Mouse (Mus musculus) intestine, postnatal 0 days (tissue): Measurements from ENCODE around the gene Ppm1l. TPM values are rescaled to one million over a fixed set of nuclear protein-coding genes. Genes with fewer than 3 reads are reported as not detected.

Experiments used
- ATAC-seq: fragments of 200-750 bp; cut with Nextera tagmentation; 2 replicates; pipeline ENCODE4 v1.8.0; 2017; ENCODE audit warnings: mild to moderate bottlenecking, moderate TSS enrichment, moderate library complexity
- H3K27ac ChIP-seq: fragments of 300-500 bp; sonication (generic); 2 replicates; pipeline ENCODE4 v1.5.1; 2014; ENCODE audit warnings: mild to moderate bottlenecking, low read depth, low read length, moderate library complexity
- H3K27me3 ChIP-seq: fragments of 300-500 bp; sonication (generic); replicated peaks from 2 replicates; pipeline ENCODE4 v1.6.1; 2014; ENCODE audit warnings: low read length, mixed read lengths; ENCODE audit not compliant: control insufficient read depth, insufficient read depth
- H3K36me3 ChIP-seq: fragments of 300-500 bp; sonication (generic); 2 replicates; pipeline ENCODE4 v1.6.1; 2014; ENCODE audit warnings: mild to moderate bottlenecking, moderate library complexity; ENCODE audit not compliant: control insufficient read depth, insufficient read depth
- H3K4me1 ChIP-seq: fragments of 300-500 bp; sonication (generic); replicated peaks from 2 replicates; pipeline ENCODE4 v1.6.1; 2014; ENCODE audit warnings: antibody characterized with exemption, low read length, mixed read lengths; ENCODE audit not compliant: control insufficient read depth, insufficient read depth
- H3K4me2 ChIP-seq: fragments of 300-500 bp; sonication (generic); replicated peaks from 2 replicates; pipeline ENCODE4 v1.6.1; 2014; ENCODE audit warnings: low read depth, mild to moderate bottlenecking, moderate library complexity
- H3K4me3 ChIP-seq: fragments of 300-500 bp; sonication (generic); 2 replicates; pipeline ENCODE4 v1.5.1; 2014; ENCODE audit warnings: low read depth, low read length
- H3K9ac ChIP-seq: fragments of 300-500 bp; sonication (generic); 2 replicates; pipeline ENCODE4 v1.6.1; 2014; ENCODE audit warnings: mild to moderate bottlenecking, low read depth, low read length
- H3K9me3 ChIP-seq: fragments of 300-500 bp; sonication (generic); 2 replicates; pipeline ENCODE4 v1.6.1; 2016; ENCODE audit warnings: mixed run types; ENCODE audit not compliant: control insufficient read depth
- CTCF ChIP-seq: sonication (generic); IDR thresholded peaks from 2 replicates; pipeline ENCODE4 v1.5.1; 2016; ENCODE audit warnings: low read depth, mild to moderate bottlenecking, control low read depth, antibody characterized with exemption, moderate library complexity
- WGBS: fragments of 180-500 bp; shearing (Covaris S2); extraction: QIAGEN DNeasy Blood & Tissue Kit; methylation state at CpG from one replicate; pipeline ENCODE4 v1.1.7; 2014; 5-methylcytosine and 5-hydroxymethylcytosine counted together
- polyA plus RNA-seq: library from polyadenylated mRNA; unstranded; fragments of >200 nt; fragmentation: Nextera tagmentation; extraction: Ambion mirVana; gene quantifications from 2 replicates; pipeline ENCODE4 v1.2.1, GENCODE M21; 2015

The Ppm1l gene
- polyA plus RNA-seq, 1 experiment from 2014 or later: 3.0 TPM

- Histone ChIP-seq H3K27ac (no peak overlapping the region), H3K4me2 (no peak overlapping the region), H3K9ac (no peak overlapping the region), H3K4me3 (no peak overlapping the region), H3K9me3 (no peaks in the 10 kb centered on the region), H3K4me1 (no peaks in the 10 kb centered on the region), H3K36me3 (no peaks in the 10 kb centered on the region), H3K27me3 (no peaks in the 10 kb centered on the region)
- WGBS: 91% methylated on average over 11 of the region's 11 CpGs
- no peak for ATAC-seq
- TF ChIP-seq CTCF: no peak
Measured at GRCm38 (mm10) chr3:69470142-69470796, 153.6 kb downstream of the Ppm1l start.

GRCm38 (mm10) chr3:69475850-69476450, 159.3 kb downstream of the Ppm1l start:
- no peak for TF ChIP-seq CTCF
- Histone ChIP-seq H3K4me2 (no peak overlapping the region), H3K9ac (no peak overlapping the region), H3K27ac (no peak overlapping the region), H3K9me3 (no peaks in the 10 kb centered on the region), H3K4me3 (no peak overlapping the region), H3K36me3 (no peaks in the 10 kb centered on the region), H3K4me1 (no peaks in the 10 kb centered on the region), H3K27me3 (no peaks in the 10 kb centered on the region)
- ATAC-seq: no peak
- 56% methylated on average over 12 of the region's 12 CpGs for WGBS

- no peak for ATAC-seq
- Histone ChIP-seq H3K4me1 (no peaks in the 10 kb centered on the region), H3K9me3 (no peaks in the 10 kb centered on the region), H3K4me3 (no peak overlapping the region), H3K36me3 (no peaks in the 10 kb centered on the region), H3K27me3 (no peaks in the 10 kb centered on the region), H3K9ac (no peak overlapping the region), H3K27ac (no peak overlapping the region), H3K4me2 (no peak overlapping the region)
- WGBS: 75% methylated on average over 3 of the region's 3 CpGs
- TF ChIP-seq CTCF: no peak
Measured at GRCm38 (mm10) chr3:69479937-69480336, 163.3 kb downstream of the Ppm1l start.

GRCm38 (mm10) chr3:69481835-69482234, 165.2 kb downstream of the Ppm1l start:
- WGBS: 29% methylated on average over 4 of the region's 4 CpGs
- TF ChIP-seq CTCF: peak; percentile 90
- H3K9ac ChIP-seq: no peak overlapping the region
- no peaks in the 10 kb centered on the region for H3K27me3 ChIP-seq
- H3K27ac ChIP-seq: no peak overlapping the region
- no peaks in the 10 kb centered on the region for H3K4me1 ChIP-seq
- no peaks in the 10 kb centered on the region for H3K36me3 ChIP-seq
- H3K9me3 ChIP-seq: no peaks in the 10 kb centered on the region
- no peak overlapping the region for H3K4me3 ChIP-seq
- ATAC-seq: no peak
- H3K4me2 ChIP-seq: no peak overlapping the region

GRCm38 (mm10) chr3:69484006-69484574, 167.4 kb downstream of the Ppm1l start:
- Histone ChIP-seq H3K4me1 (no peaks in the 10 kb centered on the region), H3K4me3 (no peak overlapping the region), H3K27me3 (no peaks in the 10 kb centered on the region), H3K9me3 (no peaks in the 10 kb centered on the region), H3K9ac (no peak overlapping the region), H3K27ac (no peak overlapping the region), H3K36me3 (no peaks in the 10 kb centered on the region), H3K4me2 (no peak overlapping the region)
- ATAC-seq: no peak
- no peak for TF ChIP-seq CTCF
- 84% methylated on average over 13 of the region's 13 CpGs for WGBS

- no peaks in the 10 kb centered on the region for H3K9me3 ChIP-seq
- no peak for TF ChIP-seq CTCF
- no peak overlapping the region for H3K27ac ChIP-seq
- H3K4me1 ChIP-seq: no peaks in the 10 kb centered on the region
- H3K9ac ChIP-seq: no peak overlapping the region
- no peak overlapping the region for H3K4me3 ChIP-seq
- no peak overlapping the region for H3K4me2 ChIP-seq
- no peaks in the 10 kb centered on the region for H3K27me3 ChIP-seq
- no peak for ATAC-seq
- 86% methylated on average over 4 of the region's 4 CpGs for WGBS
- H3K36me3 ChIP-seq: no peaks in the 10 kb centered on the region
Measured at GRCm38 (mm10) chr3:69484582-69484981, 167.9 kb downstream of the Ppm1l start.
